Mouse (Mus musculus) lung, postnatal 0 days (tissue): ENCODE measurements around the gene Hexim2. TPM values are rescaled to one million over a fixed set of nuclear protein-coding genes. Genes with fewer than 3 reads are reported as not detected.

Experiments used
- ATAC-seq: fragments of 200-750 bp; cut with Nextera tagmentation; 2 replicates; pipeline ENCODE4 v1.8.0; 2017; ENCODE audit warnings: moderate library complexity
- DNase-seq: peaks from one replicate; pipeline ENCODE4 v3.0.0-alpha.2; 2016; ENCODE audit warnings: low spot score
- H3K27ac ChIP-seq: fragments of 300-500 bp; sonication (generic); 2 replicates; pipeline ENCODE4 v1.5.1; 2014; ENCODE audit warnings: antibody characterized with exemption, mild to moderate bottlenecking, low read length, mixed read lengths
- H3K27me3 ChIP-seq: fragments of 300-500 bp; sonication (generic); replicated peaks from 2 replicates; pipeline ENCODE4 v1.6.1; 2014; ENCODE audit warnings: low read length, mixed read lengths; ENCODE audit not compliant: insufficient read depth
- H3K36me3 ChIP-seq: fragments of 300-500 bp; sonication (generic); 2 replicates; pipeline ENCODE4 v1.6.1; 2014; ENCODE audit warnings: low read length, mixed read lengths; ENCODE audit not compliant: insufficient read depth
- H3K4me1 ChIP-seq: fragments of 300-500 bp; sonication (generic); 2 replicates; pipeline ENCODE4 v1.6.1; 2014; ENCODE audit warnings: antibody characterized with exemption, low read depth, low read length, mixed read lengths; ENCODE audit not compliant: insufficient read depth
- H3K4me2 ChIP-seq: fragments of 300-500 bp; sonication (generic); replicated peaks from 2 replicates; pipeline ENCODE4 v1.6.1; 2014; ENCODE audit warnings: low read depth, mild to moderate bottlenecking, low read length, moderate library complexity, mixed read lengths
- H3K4me3 ChIP-seq: fragments of 300-500 bp; sonication (generic); 2 replicates; pipeline ENCODE4 v1.5.1; 2014; ENCODE audit warnings: low read depth, low read length
- H3K9ac ChIP-seq: fragments of 300-500 bp; sonication (generic); replicated peaks from 2 replicates; pipeline ENCODE4 v1.6.1; 2014; ENCODE audit warnings: low read depth, mild to moderate bottlenecking
- H3K9me3 ChIP-seq: fragments of 300-500 bp; sonication (generic); 2 replicates; pipeline ENCODE4 v1.6.1; 2016; ENCODE audit warnings: low read length, mixed read lengths
- CTCF ChIP-seq: IDR thresholded peaks from 2 replicates; pipeline ENCODE4 v1.5.1; 2016; ENCODE audit warnings: antibody characterized with exemption, mild to moderate bottlenecking
- EP300 ChIP-seq: IDR thresholded peaks from 2 replicates; pipeline ENCODE4 v1.6.1; 2016; ENCODE audit warnings: antibody characterized with exemption, mild to moderate bottlenecking, control low read depth
- WGBS: fragments of 180-500 bp; shearing (Covaris S2); extraction: QIAGEN DNeasy Blood & Tissue Kit; methylation state at CpG from one replicate; pipeline ENCODE4 v1.1.7; 2014; 5-methylcytosine and 5-hydroxymethylcytosine counted together
- polyA plus RNA-seq: library from polyadenylated mRNA; unstranded; fragments of >200 nt; fragmentation: Nextera tagmentation; extraction: Ambion mirVana; gene quantifications from 2 replicates; pipeline ENCODE4 v1.2.1, GENCODE M21; 2015

The Hexim2 gene
- polyA plus RNA-seq, 1 experiment from 2014 or later = 6.2 TPM

DNA sequence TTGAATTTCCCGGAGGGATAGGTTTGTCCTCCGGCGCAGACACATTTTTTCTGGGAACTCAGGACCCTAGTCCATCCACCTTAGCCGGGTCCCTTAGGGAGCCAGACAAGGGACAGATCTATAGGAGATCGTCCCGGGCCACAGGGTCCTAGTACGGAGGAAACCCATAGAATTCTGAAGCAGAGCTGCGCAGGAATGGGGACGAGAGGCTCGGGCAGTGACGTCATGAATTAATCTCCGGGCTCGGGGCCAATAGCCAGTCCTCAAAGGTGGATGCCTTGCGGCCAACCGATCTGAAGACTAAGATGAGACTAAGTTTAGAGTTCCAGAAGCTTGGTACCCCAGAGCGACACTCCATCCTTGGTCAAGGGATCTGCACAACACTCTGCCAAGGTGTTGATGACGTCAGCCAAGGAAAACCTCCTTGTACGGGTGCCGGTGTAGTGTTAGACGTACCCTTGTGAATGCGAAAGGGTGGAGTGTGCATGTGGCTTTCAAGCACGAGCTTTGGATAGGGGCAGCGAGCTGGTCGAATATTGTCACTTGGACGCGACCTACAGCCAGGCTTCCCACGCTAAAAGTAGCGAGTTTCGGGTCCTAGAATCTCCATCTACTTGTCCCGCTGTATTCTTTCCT lies 30.2 kb upstream of the Hexim2 start:
- H3K4me1 ChIP-seq = peaks cover 10% of the 10 kb centered on the region
- 0 out of 2 replicates have a peak, but pooled peaks cover 4% of the 10 kb centered on the region for H3K36me3 ChIP-seq
- peak; percentile 42 for ATAC-seq
- peak overlapping the region; percentile 49 for H3K4me3 ChIP-seq
- H3K9me3 ChIP-seq = no peaks in the 10 kb centered on the region
- H3K27ac ChIP-seq = peak overlapping the region; percentile 16
- peak overlapping the region; percentile 20 for H3K9ac ChIP-seq
- WGBS = 2% methylated on average over 30 of the region's 30 CpGs
- peak overlapping the region; percentile 67 for H3K4me2 ChIP-seq
- peak; percentile 79 for DNase-seq
- H3K27me3 ChIP-seq = no peaks in the 10 kb centered on the region
- TF ChIP-seq CTCF = no peak

- Histone ChIP-seq H3K4me1 (peaks cover 10% of the 10 kb centered on the region), H3K4me2 (peak overlapping the region; percentile 76), H3K27me3 (no peaks in the 10 kb centered on the region), H3K36me3 (0 out of 2 replicates have a peak, but pooled peaks cover 4% of the 10 kb centered on the region), H3K9ac (peak overlapping the region; percentile 34; the same call in 1 of the 2 replicates), H3K9me3 (no peaks in the 10 kb centered on the region), H3K4me3 (peak overlapping the region; percentile 49), H3K27ac (peak overlapping the region; percentile 38; the same call in 1 of the 2 replicates)
- TF ChIP-seq CTCF (peak; percentile 100), EP300 (no peak)
- 2% methylated on average over 35 of the region's 35 CpGs for WGBS
- DNase-seq (peak; percentile 99), ATAC-seq (peak; percentile 96)
These were observed 29.4 kb upstream of the Hexim2 start for GRCm38 (mm10) chr11:103102725-103103349.

- TF ChIP-seq EP300 (no peak), CTCF (no peak)
- Histone ChIP-seq H3K27me3 (no peaks in the 10 kb centered on the region), H3K4me1 (peaks cover 10% of the 10 kb centered on the region), H3K9ac (no peak overlapping the region), H3K4me2 (peak overlapping the region; percentile 76), H3K36me3 (0 out of 2 replicates have a peak, but pooled peaks cover 4% of the 10 kb centered on the region), H3K4me3 (peak overlapping the region; percentile 49), H3K27ac (no peak overlapping the region), H3K9me3 (no peaks in the 10 kb centered on the region)
- no peak for ATAC-seq
- no peak for DNase-seq
- 45% methylated on average over 8 of the region's 8 CpGs for WGBS
These were observed 28.6 kb upstream of the Hexim2 start for GRCm38 (mm10) chr11:103103621-103104020.

DNA sequence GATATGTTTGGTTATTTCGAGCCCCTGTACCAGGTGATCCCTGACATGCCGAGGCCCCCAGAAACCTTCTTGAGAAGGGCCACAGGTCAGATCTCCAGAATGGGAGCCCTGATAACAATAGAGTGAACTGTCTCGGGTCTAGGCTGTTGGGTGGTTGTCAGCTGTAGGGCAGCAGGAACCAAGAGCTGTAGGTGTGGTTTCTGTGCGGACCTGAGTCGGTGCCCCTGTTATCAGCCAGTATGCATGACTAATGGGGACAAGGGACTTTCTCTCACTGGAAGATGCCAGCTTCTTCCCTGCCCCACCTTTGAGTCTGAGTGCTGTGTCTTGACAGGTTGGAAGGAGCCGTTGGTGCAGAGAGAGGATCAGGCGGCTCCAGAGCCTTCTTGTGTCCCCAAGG lies 27.8 kb upstream of the Hexim2 start:
- H3K27ac ChIP-seq = no peak overlapping the region
- H3K9ac ChIP-seq = no peak overlapping the region
- H3K4me2 ChIP-seq = no peak overlapping the region
- TF ChIP-seq EP300 (no peak), CTCF (no peak)
- no peaks in the 10 kb centered on the region for H3K9me3 ChIP-seq
- no peak for ATAC-seq
- DNase-seq = no peak
- 0 out of 2 replicates have a peak, but pooled peaks cover 4% of the 10 kb centered on the region for H3K36me3 ChIP-seq
- peaks cover 10% of the 10 kb centered on the region for H3K4me1 ChIP-seq
- H3K4me3 ChIP-seq = no peak overlapping the region
- no peaks in the 10 kb centered on the region for H3K27me3 ChIP-seq
- WGBS = 78% methylated on average over 7 of the region's 7 CpGs

- WGBS = 57% methylated on average over 14 of the region's 14 CpGs
- no peak overlapping the region for H3K4me2 ChIP-seq
- ATAC-seq (no peak), DNase-seq (no peak)
- no peak for TF ChIP-seq CTCF
- TF ChIP-seq EP300 = no peak
- no peaks in the 10 kb centered on the region for H3K27me3 ChIP-seq
- H3K9ac ChIP-seq = no peak overlapping the region
- no peaks in the 10 kb centered on the region for H3K9me3 ChIP-seq
- 0 out of 2 replicates have a peak, but pooled peaks cover 4% of the 10 kb centered on the region for H3K36me3 ChIP-seq
- H3K27ac ChIP-seq = no peak overlapping the region
- no peak overlapping the region for H3K4me3 ChIP-seq
- peaks cover 10% of the 10 kb centered on the region for H3K4me1 ChIP-seq
These were observed 27.0 kb upstream of the Hexim2 start for GRCm38 (mm10) chr11:103105180-103105725.

DNA sequence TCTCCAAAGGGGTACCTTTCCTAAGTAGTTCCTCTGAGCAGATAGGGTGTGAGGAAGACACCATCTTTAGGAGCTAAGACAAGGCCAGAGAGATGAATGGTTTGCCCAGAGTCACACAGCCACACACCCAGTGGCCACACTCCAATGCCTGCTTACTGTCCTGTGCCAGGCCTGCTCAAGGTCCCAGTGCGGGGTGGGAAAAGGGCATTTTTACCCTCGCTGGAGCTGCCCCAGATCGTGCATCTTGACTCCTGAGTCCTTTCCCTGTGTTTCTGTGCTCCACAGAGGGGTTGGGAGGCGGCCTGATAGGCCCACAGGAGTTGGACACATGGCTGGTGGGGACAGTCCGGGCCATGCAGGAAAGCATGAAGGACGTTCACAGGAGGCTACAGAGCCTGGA lies 26.4 kb upstream of the Hexim2 start:
- no peaks in the 10 kb centered on the region for H3K9me3 ChIP-seq
- H3K4me1 ChIP-seq = peaks cover 10% of the 10 kb centered on the region
- H3K27me3 ChIP-seq = no peaks in the 10 kb centered on the region
- ATAC-seq = no peak
- WGBS = 87% methylated on average over 6 of the region's 6 CpGs
- no peak overlapping the region for H3K4me2 ChIP-seq
- H3K36me3 ChIP-seq = 0 out of 2 replicates have a peak, but pooled peaks cover 4% of the 10 kb centered on the region
- H3K27ac ChIP-seq = no peak overlapping the region
- H3K4me3 ChIP-seq = no peak overlapping the region
- H3K9ac ChIP-seq = no peak overlapping the region
- no peak for DNase-seq
- no peak for TF ChIP-seq CTCF
